Mouse (Mus musculus) stomach, postnatal 0 days (tissue): Measurements from ENCODE around the gene Msrb3.

Source experiments
- CTCF ChIP-seq: IDR thresholded peaks from 2 replicates; pipeline ENCODE4 v1.5.1; 2016; ENCODE audit warnings: antibody characterized with exemption, low read depth, mild to moderate bottlenecking, moderate library complexity
- EP300 ChIP-seq: optimal IDR thresholded peaks from 2 replicates; pipeline ENCODE3; 2016; ENCODE audit warnings: antibody characterized with exemption

DNA sequence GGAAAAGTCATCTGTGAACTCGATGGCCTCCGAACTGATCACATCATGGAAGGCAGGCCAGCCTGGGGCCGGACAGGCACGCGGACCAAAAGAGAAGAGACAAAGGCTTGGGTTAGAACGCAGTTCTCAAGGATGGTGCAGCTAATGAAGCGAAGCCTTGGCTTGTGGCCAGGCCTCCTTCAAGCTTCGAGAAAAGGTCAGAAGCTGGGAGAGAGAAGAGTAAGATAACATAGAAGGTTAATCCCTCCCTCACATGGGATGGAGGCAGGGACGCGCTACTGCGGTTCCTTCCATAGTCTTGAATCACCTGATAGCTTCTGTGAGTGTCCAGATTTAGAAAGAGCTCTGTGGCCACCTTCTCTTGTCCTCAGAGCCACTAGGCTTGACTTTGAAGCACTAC lies 107.5 kb downstream of the Msrb3 start:
- no peak for TF ChIP-seq EP300
- TF ChIP-seq CTCF = no peak
